Mouse (Mus musculus) liver, embryonic 16.5 days (tissue): ENCODE data around the gene Pip5k1a. TPM values are rescaled to one million over a fixed set of nuclear protein-coding genes. Genes with fewer than 3 reads are reported as not detected.
A peak's percentile ranks its signal among the peaks of the same experiment; 100 is the strongest.

ENCODE experiments used
- ATAC-seq: fragments of 200-750 bp; cut with Nextera tagmentation; 2 replicates; pipeline ENCODE4 v1.8.0; 2017; ENCODE audit warnings: low read depth, mild to moderate bottlenecking, moderate number of reproducible peaks, moderate library complexity
- H3K27ac ChIP-seq: fragments of 300-500 bp; sonication (generic); 2 replicates; pipeline ENCODE4 v1.5.1; 2014; ENCODE audit warnings: mild to moderate bottlenecking, low read length
- H3K27me3 ChIP-seq: fragments of 300-500 bp; sonication (generic); 2 replicates; pipeline ENCODE4 v1.6.1; 2014; ENCODE audit warnings: low read depth, low read length, mixed read lengths; ENCODE audit not compliant: control insufficient read depth, insufficient read depth
- H3K36me3 ChIP-seq: fragments of 300-500 bp; sonication (generic); 2 replicates; pipeline ENCODE4 v1.6.1; 2014; ENCODE audit warnings: mild to moderate bottlenecking; ENCODE audit not compliant: control insufficient read depth, insufficient read depth
- H3K4me1 ChIP-seq: fragments of 300-500 bp; sonication (generic); 2 replicates; pipeline ENCODE4 v1.6.1; 2014; ENCODE audit warnings: low read depth, low read length, mixed read lengths; ENCODE audit not compliant: control insufficient read depth
- H3K4me2 ChIP-seq: fragments of 300-500 bp; sonication (generic); 2 replicates; pipeline ENCODE4 v1.6.1; 2014; ENCODE audit warnings: low read depth, low read length, mixed read lengths
- H3K4me3 ChIP-seq: fragments of 300-500 bp; sonication (generic); 2 replicates; pipeline ENCODE4 v1.5.1; 2014; ENCODE audit warnings: low read depth, mild to moderate bottlenecking, low read length
- H3K9ac ChIP-seq: fragments of 300-500 bp; sonication (generic); 2 replicates; pipeline ENCODE4 v1.6.1; 2014; ENCODE audit warnings: low read depth, low read length
- H3K9me3 ChIP-seq: fragments of 300-500 bp; sonication (generic); replicated peaks from 2 replicates; pipeline ENCODE4 v1.6.1; 2016; ENCODE audit warnings: low read length; ENCODE audit not compliant: control insufficient read depth
- WGBS: fragments of 180-500 bp; shearing (Covaris S2); extraction: QIAGEN DNeasy Blood & Tissue Kit; methylation state at CpG from one replicate; pipeline ENCODE4 v1.1.7; 2014; ENCODE audit not compliant: insufficient replicate concordance; 5-methylcytosine and 5-hydroxymethylcytosine counted together
- polyA plus RNA-seq: library from polyadenylated mRNA; unstranded; fragments of >200 nt; fragmentation: Nextera tagmentation; extraction: Ambion mirVana; gene quantifications from 2 replicates; pipeline ENCODE4 v1.2.1, GENCODE M21; 2015

Pip5k1a gene
- polyA plus RNA-seq, 1 experiment from 2014 or later: 8.9 TPM

DNA sequence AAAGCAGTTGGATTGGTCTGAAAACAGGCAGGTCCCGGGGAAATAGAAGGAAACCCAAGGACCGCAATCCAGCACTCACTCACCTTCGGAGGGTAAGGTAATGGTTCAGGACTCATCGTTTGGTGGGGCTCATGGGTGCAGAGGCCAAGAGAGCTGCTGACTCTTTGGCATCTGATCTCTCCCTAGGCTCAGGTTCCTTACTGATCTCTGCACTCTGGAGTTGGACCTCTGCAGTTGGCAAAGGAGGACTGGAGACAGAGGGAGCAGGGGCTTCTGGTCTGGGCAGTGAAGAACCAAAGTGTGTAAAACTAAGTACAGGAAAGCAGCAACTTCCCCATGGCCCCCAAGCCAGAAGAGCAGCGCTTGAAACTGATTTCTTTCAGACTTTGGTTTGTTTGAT is 23.4 kb upstream of the Pip5k1a start:
- Histone ChIP-seq H3K36me3 (peaks cover 5% of the 10 kb centered on the region; the same call in 1 of the 2 replicates), H3K27ac (no peak overlapping the region), H3K9me3 (no peaks in the 10 kb centered on the region), H3K4me2 (no peak overlapping the region), H3K9ac (no peak overlapping the region), H3K27me3 (no peaks in the 10 kb centered on the region), H3K4me1 (peaks cover 11% of the 10 kb centered on the region), H3K4me3 (no peak overlapping the region)
- 73% methylated on average over 5 of the region's 5 CpGs for WGBS
- ATAC-seq: no peak

- ATAC-seq: no peak
- H3K4me3 ChIP-seq: no peak overlapping the region
- H3K36me3 ChIP-seq: peaks cover 5% of the 10 kb centered on the region; the same call in 1 of the 2 replicates
- WGBS: 64% methylated on average over 6 of the region's 6 CpGs
- H3K4me2 ChIP-seq: no peak overlapping the region
- H3K4me1 ChIP-seq: peaks cover 12% of the 10 kb centered on the region
- no peak overlapping the region for H3K9ac ChIP-seq
- no peaks in the 10 kb centered on the region for H3K27me3 ChIP-seq
- H3K27ac ChIP-seq: no peak overlapping the region
- H3K9me3 ChIP-seq: no peaks in the 10 kb centered on the region
Observed at GRCm38 (mm10) chr3:95129226-95129651, 22.5 kb upstream of the Pip5k1a start.

DNA sequence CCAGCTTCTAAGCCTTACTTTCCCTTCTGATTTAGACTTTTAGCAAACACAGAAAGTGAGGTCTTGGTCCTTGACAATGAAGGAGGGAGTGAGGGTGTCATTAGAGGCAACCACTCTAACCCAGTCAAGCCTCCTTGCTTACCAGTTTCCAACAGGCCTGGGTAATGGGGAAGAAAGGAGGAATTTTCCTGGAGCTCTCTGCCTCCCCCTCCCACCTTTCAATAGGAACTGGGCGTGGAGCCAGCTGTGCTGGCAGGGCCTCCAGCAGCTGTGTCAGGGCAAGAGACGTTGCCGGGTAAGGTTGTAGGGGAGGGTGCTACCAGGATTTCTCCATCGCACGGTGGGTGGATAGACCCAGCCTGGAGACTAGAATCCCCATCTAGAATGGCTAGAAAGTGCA is 18.2 kb upstream of the Pip5k1a start:
- no peak overlapping the region for H3K9ac ChIP-seq
- H3K9me3 ChIP-seq: no peaks in the 10 kb centered on the region
- H3K4me3 ChIP-seq: no peak overlapping the region
- peaks cover 4% of the 10 kb centered on the region for H3K4me1 ChIP-seq
- H3K36me3 ChIP-seq: peaks cover 13% of the 10 kb centered on the region
- no peaks in the 10 kb centered on the region for H3K27me3 ChIP-seq
- H3K27ac ChIP-seq: no peak overlapping the region
- ATAC-seq: no peak
- H3K4me2 ChIP-seq: no peak overlapping the region
- WGBS: 43% methylated on average over 5 of the region's 5 CpGs

- H3K27ac ChIP-seq: no peak within 1 kb of the TSS
- 62% methylated on average over 6 of the region's 6 CpGs for WGBS
- H3K36me3 ChIP-seq: peaks cover 19% of the 10 kb centered on the region
- H3K4me1 ChIP-seq: peaks cover 4% of the 10 kb centered on the region
- H3K9me3 ChIP-seq: no peaks in the 10 kb centered on the region
- H3K4me2 ChIP-seq: no peak within 1 kb of the TSS
- H3K9ac ChIP-seq: no peak within 1 kb of the TSS
- H3K27me3 ChIP-seq: no peaks in the 10 kb centered on the region
- no peak for ATAC-seq
- no peak within 1 kb of the TSS for H3K4me3 ChIP-seq
Observed at GRCm38 (mm10) chr3:95124246-95124645, 17.5 kb upstream of the Pip5k1a start, which contains the start of gene Tmod4. TSS of gene Tmod4 (plus strand) at chr3:95124476.

- Histone ChIP-seq H3K27ac (no peak overlapping the region), H3K4me3 (no peak overlapping the region), H3K9ac (no peak overlapping the region), H3K4me1 (peaks cover 4% of the 10 kb centered on the region), H3K4me2 (no peak overlapping the region), H3K36me3 (peaks cover 24% of the 10 kb centered on the region), H3K27me3 (no peaks in the 10 kb centered on the region), H3K9me3 (no peaks in the 10 kb centered on the region)
- ATAC-seq: peak; percentile 51
- 57% methylated on average over 6 of the region's 6 CpGs for WGBS
Observed at GRCm38 (mm10) chr3:95121580-95121979, 14.8 kb upstream of the Pip5k1a start.

DNA sequence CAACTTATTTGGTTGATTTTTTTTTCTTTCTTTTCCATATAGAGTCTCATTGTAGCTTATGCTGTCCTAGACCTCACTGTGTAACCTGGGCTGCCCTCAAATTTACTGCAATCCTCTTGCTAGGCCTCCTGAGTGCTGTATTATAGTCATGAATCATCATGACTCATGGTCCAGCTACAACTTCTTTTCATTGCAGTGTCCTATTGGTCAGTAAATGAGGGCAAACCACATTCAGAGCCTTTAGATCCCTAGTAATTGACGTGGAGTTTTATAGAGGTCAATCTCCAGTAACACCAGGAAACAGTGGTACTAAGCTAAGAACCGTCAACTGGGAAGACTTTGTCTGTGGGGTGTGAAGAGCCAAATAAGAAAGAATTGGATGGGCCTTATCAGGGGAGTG is 11.0 kb upstream of the Pip5k1a start:
- H3K36me3 ChIP-seq: peaks cover 24% of the 10 kb centered on the region
- 83% methylated on average over 2 of the region's 2 CpGs for WGBS

GRCm38 (mm10) chr3:95112760-95113159 is 6.0 kb upstream of the Pip5k1a start:
- Histone ChIP-seq H3K27ac (no peak overlapping the region), H3K4me2 (no peak overlapping the region), H3K9me3 (no peaks in the 10 kb centered on the region), H3K27me3 (no peaks in the 10 kb centered on the region), H3K36me3 (no peaks in the 10 kb centered on the region), H3K4me1 (peaks cover 22% of the 10 kb centered on the region), H3K9ac (no peak overlapping the region), H3K4me3 (no peak overlapping the region)
- ATAC-seq: no peak
- 90% methylated on average over 1 of the region's 1 CpGs for WGBS

More for the DNA sequence above, 11.0 kb upstream of the Pip5k1a start:
- no peak for ATAC-seq
- H3K9me3 ChIP-seq: no peaks in the 10 kb centered on the region
- no peaks in the 10 kb centered on the region for H3K27me3 ChIP-seq
- peaks cover under 1% of the 10 kb centered on the region; the same call in 1 of the 2 replicates for H3K4me1 ChIP-seq
- no peak overlapping the region for H3K4me3 ChIP-seq
- H3K9ac ChIP-seq: no peak overlapping the region
- H3K27ac ChIP-seq: no peak overlapping the region
- no peak overlapping the region for H3K4me2 ChIP-seq

- peak; percentile 54 for ATAC-seq
- WGBS: under 1% methylated on average over 54 of the region's 54 CpGs
- Histone ChIP-seq H3K36me3 (no peaks in the 10 kb centered on the region), H3K4me3 (peak within 1 kb of the TSS; percentile 86), H3K4me2 (peak within 1 kb of the TSS; percentile 69), H3K27ac (peak within 1 kb of the TSS; percentile 95), H3K9ac (peak within 1 kb of the TSS; percentile 91), H3K9me3 (no peaks in the 10 kb centered on the region), H3K27me3 (no peaks in the 10 kb centered on the region), H3K4me1 (peaks cover 22% of the 10 kb centered on the region)
Observed at GRCm38 (mm10) chr3:95110911-95111726, 4.4 kb upstream of the Pip5k1a start, which contains the start of gene Vps72. TSS of gene Vps72 (plus strand) at chr3:95111022.

DNA sequence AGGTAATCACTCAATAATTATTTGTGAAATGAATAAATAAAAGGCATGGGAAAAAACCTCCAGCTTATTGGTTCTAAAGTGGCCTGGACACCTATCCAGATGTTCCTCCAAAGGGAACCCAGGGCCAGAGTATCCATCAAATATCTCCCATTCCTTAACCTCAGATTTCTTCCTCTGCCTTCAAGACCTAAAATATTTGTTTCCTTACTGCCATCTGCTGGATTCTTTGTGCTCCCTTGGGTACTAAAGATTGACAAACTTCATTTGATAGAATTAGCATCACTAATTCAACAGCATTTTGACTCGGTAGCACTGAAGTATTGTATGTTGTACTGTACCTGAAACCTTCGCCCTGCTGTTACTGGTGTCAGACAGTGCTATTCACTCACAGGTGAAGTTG is 1.2 kb upstream of the Pip5k1a start:
- no peak for ATAC-seq
- Histone ChIP-seq H3K36me3 (no peaks in the 10 kb centered on the region), H3K4me2 (no peak overlapping the region), H3K27me3 (no peaks in the 10 kb centered on the region), H3K9me3 (no peaks in the 10 kb centered on the region), H3K9ac (no peak overlapping the region), H3K27ac (no peak overlapping the region), H3K4me1 (peaks cover 35% of the 10 kb centered on the region), H3K4me3 (no peak overlapping the region)
- 49% methylated on average over 2 of the region's 2 CpGs for WGBS
